Mouse (Mus musculus) G1E (cell line): ENCODE results near the gene Fam129c. TPM values are rescaled to one million over a fixed set of nuclear protein-coding genes. Genes with fewer than 3 reads are reported as not detected.
A peak's percentile ranks its signal among the peaks of the same experiment; 100 is the strongest.

ENCODE experiments used
- ATAC-seq: 2 replicates; pipeline ENCODE4 v1.8.0; 2016; ENCODE audit warnings: mild to moderate bottlenecking; ENCODE audit not compliant: insufficient number of reproducible peaks, poor library complexity, low FRiP score, severe bottlenecking; ENCODE audit errors: extremely low read depth
- DNase-seq: peaks from one replicate; pipeline ENCODE4 v3.0.0; 2012; ENCODE audit warnings: low spot score
- H3K27me3 ChIP-seq: 2 replicates; pipeline ENCODE4 v1.6.1; 2012; ENCODE audit warnings: mild to moderate bottlenecking, low read length, inconsistent platforms; ENCODE audit not compliant: insufficient read depth
- H3K36me3 ChIP-seq: replicated peaks from 2 replicates; pipeline ENCODE3; 2012; ENCODE audit warnings: mild to moderate bottlenecking, inconsistent platforms
- H3K4me1 ChIP-seq: 2 replicates; pipeline ENCODE4 v1.6.1; 2012; ENCODE audit warnings: low read depth, low read length, inconsistent platforms, mixed read lengths; ENCODE audit not compliant: insufficient read depth
- H3K4me3 ChIP-seq: 2 replicates; pipeline ENCODE4 v1.5.1; 2012; ENCODE audit warnings: low read depth, mild to moderate bottlenecking, inconsistent platforms, low read length, moderate library complexity, mixed read lengths
- H3K9me3 ChIP-seq: replicated peaks from 2 replicates; pipeline ENCODE4 v1.6.1; 2012; ENCODE audit warnings: inconsistent platforms
- CTCF ChIP-seq: IDR thresholded peaks from 2 replicates; pipeline ENCODE4 v1.5.1; 2012; ENCODE audit warnings: low read depth, low read length, inconsistent platforms, mixed read lengths
- GATA1 ChIP-seq: IDR thresholded peaks from 2 replicates; pipeline ENCODE4 v1.6.1; 2012; ENCODE audit warnings: borderline replicate concordance, low read length, inconsistent platforms, mixed read lengths
- GATA2 ChIP-seq: IDR thresholded peaks from 2 replicates; pipeline ENCODE4 v1.6.1; 2012; ENCODE audit warnings: low read depth, low read length, inconsistent platforms, borderline replicate concordance
- POLR2AphosphoS5 ChIP-seq: IDR thresholded peaks from 2 replicates; pipeline ENCODE4 v1.6.1; 2012; ENCODE audit warnings: low read depth, low read length, inconsistent platforms; ENCODE audit not compliant: insufficient replicate concordance
- TAL1 ChIP-seq: conservative IDR thresholded peaks from 2 replicates; pipeline ENCODE4 v1.6.1; 2012; ENCODE audit warnings: low read depth, low read length, inconsistent platforms, mixed read lengths
- polyA plus RNA-seq: library from polyadenylated mRNA; stranded (reverse); fragments of >175 nt; gene quantifications from 2 replicates; pipeline ENCODE4 v1.2.3, GENCODE M21; 2012
- total RNA-seq, 2 experiments: library from RNA; stranded (forward) in 1 of 2; stranded (reverse) in 1 of 2; fragments of 200-1000 nt in 1 of 2; fragments of >200 nt in 1 of 2; fragmentation: Nextera tagmentation in 1 of 2; gene quantifications; 2 replicates each; pipeline ENCODE4 v1.2.3; 2014 to 2017

The Fam129c gene
- total and polyA plus RNA-seq, 3 experiments = 7.0 to 8.3 (median 8.1) TPM

DNA sequence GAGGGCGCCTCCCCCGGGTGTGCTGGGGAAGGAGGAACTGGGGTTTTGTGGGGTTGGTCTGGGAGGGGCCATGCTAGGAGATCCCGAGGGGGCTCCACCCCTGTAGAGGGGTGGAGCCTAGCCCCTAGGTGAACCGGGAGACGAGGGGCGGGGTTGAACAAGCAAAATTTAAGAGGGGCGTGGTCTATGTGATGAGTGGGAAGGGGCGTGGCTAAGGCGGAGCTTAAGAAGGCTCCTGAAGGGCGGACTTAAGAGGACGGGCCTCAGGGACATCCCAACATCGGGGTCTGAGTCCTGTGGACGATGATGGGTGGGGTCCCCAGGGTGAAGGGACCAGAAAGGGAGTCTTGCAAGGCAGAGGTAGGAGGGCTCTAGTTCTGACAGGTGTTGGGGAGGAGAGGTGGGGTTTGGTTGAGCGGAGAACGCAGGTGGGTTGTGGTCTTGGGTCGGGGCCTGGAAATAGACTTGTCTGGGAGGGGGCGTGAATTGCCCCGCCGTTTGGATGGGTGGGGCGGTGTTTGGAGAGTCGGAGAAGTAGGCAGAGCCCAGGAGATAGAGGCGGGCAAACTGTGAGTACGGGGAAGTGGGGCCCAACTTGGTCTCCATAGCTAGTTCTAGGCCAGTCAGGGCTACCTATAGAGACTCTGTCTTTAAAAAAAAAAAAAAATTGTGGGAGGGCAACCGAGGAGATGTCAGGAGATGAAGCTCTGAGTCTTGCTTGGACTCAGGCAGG lies 38.3 kb upstream of the Fam129c start:
- TF ChIP-seq CTCF = no peak
- TF ChIP-seq TAL1 = no peak
- TF ChIP-seq GATA1 = no peak
- TF ChIP-seq GATA2 = no peak
- TF ChIP-seq POLR2AphosphoS5 = no peak
- DNase-seq (no peak), ATAC-seq (no peak)
- Histone ChIP-seq H3K36me3 (no peaks in the 10 kb centered on the region), H3K27me3 (peaks cover 53% of the 10 kb centered on the region), H3K4me1 (peaks cover 25% of the 10 kb centered on the region), H3K9me3 (peaks cover 4% of the 10 kb centered on the region), H3K4me3 (peak overlapping the region; percentile 38; the same call in 1 of the 2 replicates)

GRCm38 (mm10) chr8:71560071-71560470 lies 37.4 kb upstream of the Fam129c start:
- H3K4me1 ChIP-seq = peaks cover 17% of the 10 kb centered on the region

GRCm38 (mm10) chr8:71560765-71561164 lies 36.7 kb upstream of the Fam129c start:
- no peak for TF ChIP-seq GATA1
- TF ChIP-seq CTCF = no peak
- TF ChIP-seq POLR2AphosphoS5 = no peak
- no peak for TF ChIP-seq GATA2
- no peak for TF ChIP-seq TAL1

More at GRCm38 (mm10) chr8:71560071-71560470, 37.4 kb upstream of the Fam129c start:
- Histone ChIP-seq H3K9me3 (peaks cover 4% of the 10 kb centered on the region), H3K4me3 (no peak overlapping the region), H3K36me3 (no peaks in the 10 kb centered on the region), H3K27me3 (peaks cover 54% of the 10 kb centered on the region)
- DNase-seq (no peak), ATAC-seq (no peak)
- no peak for TF ChIP-seq GATA2
- TF ChIP-seq CTCF = no peak
- no peak for TF ChIP-seq TAL1
- TF ChIP-seq GATA1 = no peak
- no peak for TF ChIP-seq POLR2AphosphoS5

DNA sequence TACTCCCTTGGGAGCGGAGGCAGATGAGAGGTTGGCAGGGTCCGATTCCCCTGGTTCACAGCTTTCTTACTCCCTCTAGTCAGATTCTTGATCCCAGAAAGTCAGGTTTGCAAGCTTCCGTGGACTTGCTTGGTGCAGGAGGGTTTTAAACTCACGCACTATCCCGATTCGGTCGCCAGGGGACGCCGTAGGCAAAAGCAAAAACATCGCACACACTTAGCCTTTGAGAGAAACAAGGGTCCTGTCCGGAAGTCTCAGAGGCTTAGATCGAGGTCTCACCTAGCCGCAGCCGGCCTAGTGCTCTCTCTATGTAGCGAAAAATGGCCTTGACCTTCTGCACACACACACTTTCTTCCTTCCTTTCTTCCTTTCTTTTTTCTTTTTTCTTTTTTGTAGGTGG lies 36.0 kb upstream of the Fam129c start:
- Histone ChIP-seq H3K27me3 (peaks cover 52% of the 10 kb centered on the region), H3K9me3 (peaks cover 4% of the 10 kb centered on the region), H3K36me3 (no peaks in the 10 kb centered on the region), H3K4me3 (no peak overlapping the region), H3K4me1 (peaks cover 17% of the 10 kb centered on the region)
- TF ChIP-seq GATA1 = no peak
- TF ChIP-seq CTCF = peak; percentile 68
- no peak for ATAC-seq
- DNase-seq = peak; percentile 43

More at GRCm38 (mm10) chr8:71560765-71561164, 36.7 kb upstream of the Fam129c start:
- Histone ChIP-seq H3K9me3 (peaks cover 4% of the 10 kb centered on the region), H3K4me3 (no peak overlapping the region), H3K27me3 (peaks cover 50% of the 10 kb centered on the region), H3K4me1 (peaks cover 17% of the 10 kb centered on the region), H3K36me3 (no peaks in the 10 kb centered on the region)
- no peak for DNase-seq
- ATAC-seq = no peak

DNA sequence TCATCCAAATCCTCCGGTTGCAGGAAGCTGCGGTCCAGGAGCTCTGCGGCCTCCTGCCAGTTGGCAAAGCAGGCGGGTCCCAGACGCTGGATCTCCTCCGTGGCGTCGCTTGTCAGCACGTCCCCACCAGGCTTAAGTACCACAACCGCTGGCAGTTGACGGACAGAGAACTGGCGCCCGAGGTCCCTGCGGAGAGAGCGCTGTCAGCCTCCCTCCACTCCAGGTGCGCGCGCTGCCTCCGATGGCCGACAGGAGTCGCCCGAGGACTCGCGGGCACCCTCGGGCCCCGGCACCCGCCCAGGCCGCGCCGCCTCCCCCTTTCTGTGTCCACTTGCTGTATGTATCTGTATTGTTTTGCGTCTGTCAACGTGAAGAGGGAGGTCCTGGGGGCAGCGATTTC lies 34.7 kb upstream of the Fam129c start:
- ATAC-seq = no peak
- H3K4me3 ChIP-seq = no peak overlapping the region
- TF ChIP-seq POLR2AphosphoS5 = no peak
- no peak for TF ChIP-seq GATA1
- TF ChIP-seq CTCF = peak; percentile 57; the same call in 1 of the 2 replicates
- TF ChIP-seq TAL1 = no peak
- TF ChIP-seq GATA2 = no peak
- no peaks in the 10 kb centered on the region for H3K36me3 ChIP-seq
- DNase-seq = peak; percentile 35
- peaks cover 4% of the 10 kb centered on the region for H3K9me3 ChIP-seq
- peaks cover 17% of the 10 kb centered on the region for H3K4me1 ChIP-seq
- peaks cover 52% of the 10 kb centered on the region for H3K27me3 ChIP-seq

DNA sequence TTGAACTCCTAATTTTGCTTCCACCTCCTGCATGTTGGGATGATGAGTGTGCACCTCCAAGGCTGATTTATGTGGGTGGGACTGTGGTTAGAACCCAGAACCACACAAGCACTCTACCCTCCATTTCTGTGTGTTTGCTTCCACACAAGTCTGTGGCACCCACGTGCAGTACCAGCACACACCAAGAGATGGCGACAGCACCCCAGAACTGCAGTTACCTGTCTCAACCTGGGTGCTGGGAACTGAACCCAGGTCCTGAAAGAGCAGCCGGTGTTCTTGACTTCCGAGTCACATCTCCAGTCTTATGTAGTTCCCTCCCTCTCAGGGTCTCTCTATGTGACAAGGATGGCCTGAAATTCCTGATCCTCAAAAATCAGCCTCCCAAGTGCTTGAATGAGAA lies 33.5 kb upstream of the Fam129c start:
- no peaks in the 10 kb centered on the region for H3K36me3 ChIP-seq
- H3K4me1 ChIP-seq = peaks cover 8% of the 10 kb centered on the region; the same call in 1 of the 2 replicates

More for the DNA sequence above, 33.5 kb upstream of the Fam129c start:
- DNase-seq = no peak
- H3K27me3 ChIP-seq = peaks cover 50% of the 10 kb centered on the region
- no peak overlapping the region for H3K4me3 ChIP-seq
- ATAC-seq = no peak
- H3K9me3 ChIP-seq = peaks cover 4% of the 10 kb centered on the region
- TF ChIP-seq TAL1 = no peak
- no peak for TF ChIP-seq GATA1
- TF ChIP-seq CTCF = no peak
- TF ChIP-seq GATA2 = no peak
- no peak for TF ChIP-seq POLR2AphosphoS5
